Mouse (Mus musculus) limb, embryonic 12.5 days (tissue): ENCODE data around the gene Fmo2. TPM values are rescaled to one million over a fixed set of nuclear protein-coding genes. Genes with fewer than 3 reads are reported as not detected.

Source experiments
- ATAC-seq: fragments of 200-750 bp; cut with Nextera tagmentation; 2 replicates; pipeline ENCODE4 v1.8.0; 2017; ENCODE audit warnings: low read depth, moderate TSS enrichment; ENCODE audit not compliant: insufficient number of reproducible peaks, insufficient read depth, low FRiP score, low TSS enrichment
- H3K27ac ChIP-seq: fragments of 300-500 bp; sonication (generic); 2 replicates; pipeline ENCODE4 v1.5.1; 2016; ENCODE audit warnings: mild to moderate bottlenecking, moderate library complexity
- H3K27me3 ChIP-seq: fragments of 300-500 bp; sonication (generic); 2 replicates; pipeline ENCODE4 v1.6.1; 2016; ENCODE audit warnings: mild to moderate bottlenecking, moderate library complexity
- H3K36me3 ChIP-seq: fragments of 300-500 bp; sonication (generic); 2 replicates; pipeline ENCODE4 v1.6.1; 2016; ENCODE audit warnings: mild to moderate bottlenecking, moderate library complexity
- H3K4me1 ChIP-seq: fragments of 300-500 bp; sonication (generic); replicated peaks from 2 replicates; pipeline ENCODE4 v1.6.1; 2016
- H3K4me2 ChIP-seq: fragments of 300-500 bp; sonication (generic); 2 replicates; pipeline ENCODE4 v1.6.1; 2016; ENCODE audit warnings: mild to moderate bottlenecking, moderate library complexity
- H3K4me3 ChIP-seq: fragments of 300-500 bp; sonication (generic); replicated peaks from 2 replicates; pipeline ENCODE4 v1.5.1; 2016; ENCODE audit warnings: mild to moderate bottlenecking
- H3K9ac ChIP-seq: fragments of 300-500 bp; sonication (generic); replicated peaks from 2 replicates; pipeline ENCODE4 v1.6.1; 2016; ENCODE audit warnings: mild to moderate bottlenecking, moderate library complexity
- H3K9me3 ChIP-seq: fragments of 300-500 bp; sonication (generic); 2 replicates; pipeline ENCODE4 v1.6.1; 2016; ENCODE audit warnings: mild to moderate bottlenecking, moderate library complexity
- WGBS: fragments of 180-500 bp; shearing (Covaris S2); methylation state at CpG from one replicate; pipeline ENCODE4 v1.1.7; 2016; 5-methylcytosine and 5-hydroxymethylcytosine counted together
- polyA plus RNA-seq: library from polyadenylated mRNA; unstranded; fragments of >200 nt; fragmentation: Nextera tagmentation; extraction: Ambion mirVana; gene quantifications from 2 replicates; pipeline ENCODE4 v1.2.1, GENCODE M21; 2016

The Fmo2 gene
- polyA plus RNA-seq, 1 experiment from 2014 or later = 0.05 TPM

GRCm38 (mm10) chr1:162931310-162931875 lies 32.9 kb upstream of the Fmo2 start:
- Histone ChIP-seq H3K4me2 (no peak overlapping the region), H3K36me3 (no peaks in the 10 kb centered on the region), H3K9me3 (no peaks in the 10 kb centered on the region), H3K9ac (no peak overlapping the region), H3K27me3 (no peaks in the 10 kb centered on the region), H3K27ac (no peak overlapping the region), H3K4me1 (no peaks in the 10 kb centered on the region), H3K4me3 (no peak overlapping the region)
- ATAC-seq = no peak
- 85% methylated on average over 4 of the region's 4 CpGs for whole genome bisulfite sequencing

- H3K4me3 ChIP-seq = no peak overlapping the region
- ATAC-seq = no peak
- no peaks in the 10 kb centered on the region for H3K9me3 ChIP-seq
- H3K27ac ChIP-seq = no peak overlapping the region
- no peaks in the 10 kb centered on the region for H3K27me3 ChIP-seq
- H3K4me1 ChIP-seq = no peaks in the 10 kb centered on the region
- no peak overlapping the region for H3K4me2 ChIP-seq
- 75% methylated on average over 2 of the region's 2 CpGs for WGBS
- no peak overlapping the region for H3K9ac ChIP-seq
- no peaks in the 10 kb centered on the region for H3K36me3 ChIP-seq
Measured at GRCm38 (mm10) chr1:162930631-162931030, 32.1 kb upstream of the Fmo2 start.

- H3K9ac ChIP-seq = no peak overlapping the region
- ATAC-seq = no peak
- no peaks in the 10 kb centered on the region for H3K9me3 ChIP-seq
- no peaks in the 10 kb centered on the region for H3K27me3 ChIP-seq
- no peaks in the 10 kb centered on the region for H3K4me1 ChIP-seq
- H3K36me3 ChIP-seq = no peaks in the 10 kb centered on the region
- H3K4me2 ChIP-seq = no peak overlapping the region
- 84% methylated on average over 3 of the region's 3 CpGs for WGBS
- H3K27ac ChIP-seq = no peak overlapping the region
- no peak overlapping the region for H3K4me3 ChIP-seq
Measured at GRCm38 (mm10) chr1:162929146-162929545, 30.6 kb upstream of the Fmo2 start.

GRCm38 (mm10) chr1:162925121-162925520 lies 26.6 kb upstream of the Fmo2 start:
- no peak overlapping the region for H3K4me3 ChIP-seq
- H3K27ac ChIP-seq = no peak overlapping the region
- H3K36me3 ChIP-seq = no peaks in the 10 kb centered on the region
- WGBS = 83% methylated on average over 1 of the region's 1 CpGs
- H3K4me1 ChIP-seq = no peaks in the 10 kb centered on the region
- H3K27me3 ChIP-seq = no peaks in the 10 kb centered on the region
- H3K9me3 ChIP-seq = no peaks in the 10 kb centered on the region
- no peak for ATAC-seq
- no peak overlapping the region for H3K4me2 ChIP-seq
- no peak overlapping the region for H3K9ac ChIP-seq

GRCm38 (mm10) chr1:162916661-162917060 lies 18.1 kb upstream of the Fmo2 start:
- Histone ChIP-seq H3K9me3 (no peaks in the 10 kb centered on the region), H3K9ac (no peak overlapping the region), H3K27me3 (no peaks in the 10 kb centered on the region), H3K4me2 (no peak overlapping the region), H3K36me3 (no peaks in the 10 kb centered on the region), H3K4me1 (no peaks in the 10 kb centered on the region), H3K4me3 (no peak overlapping the region), H3K27ac (no peak overlapping the region)
- WGBS = 79% methylated on average over 8 of the region's 8 CpGs
- ATAC-seq = no peak

GRCm38 (mm10) chr1:162914932-162915556 lies 16.5 kb upstream of the Fmo2 start:
- no peak for ATAC-seq
- WGBS = 87% methylated on average over 4 of the region's 4 CpGs
- Histone ChIP-seq H3K4me2 (no peak overlapping the region), H3K27ac (no peak overlapping the region), H3K9me3 (no peaks in the 10 kb centered on the region), H3K4me1 (no peaks in the 10 kb centered on the region), H3K9ac (no peak overlapping the region), H3K27me3 (no peaks in the 10 kb centered on the region), H3K36me3 (no peaks in the 10 kb centered on the region), H3K4me3 (no peak overlapping the region)

- H3K36me3 ChIP-seq = no peaks in the 10 kb centered on the region
- H3K4me2 ChIP-seq = no peak overlapping the region
- no peaks in the 10 kb centered on the region for H3K27me3 ChIP-seq
- no peak overlapping the region for H3K27ac ChIP-seq
- H3K9ac ChIP-seq = no peak overlapping the region
- H3K4me1 ChIP-seq = no peaks in the 10 kb centered on the region
- no peak for ATAC-seq
- H3K4me3 ChIP-seq = no peak overlapping the region
- no peaks in the 10 kb centered on the region for H3K9me3 ChIP-seq
Measured at GRCm38 (mm10) chr1:162912085-162912484, 13.6 kb upstream of the Fmo2 start.

- WGBS = 46% methylated on average over 4 of the region's 4 CpGs
- ATAC-seq = no peak
- no peak overlapping the region for H3K4me3 ChIP-seq
- H3K9ac ChIP-seq = no peak overlapping the region
- 0 out of 2 replicates have a peak, but pooled peaks cover 6% of the 10 kb centered on the region for H3K4me1 ChIP-seq
- H3K27ac ChIP-seq = no peak overlapping the region
- no peaks in the 10 kb centered on the region for H3K36me3 ChIP-seq
- no peak overlapping the region for H3K4me2 ChIP-seq
- H3K27me3 ChIP-seq = no peaks in the 10 kb centered on the region
- H3K9me3 ChIP-seq = no peaks in the 10 kb centered on the region
Measured at GRCm38 (mm10) chr1:162901879-162902278, 3.4 kb upstream of the Fmo2 start.

GRCm38 (mm10) chr1:162895900-162896299 lies 2.6 kb downstream of the Fmo2 start:
- Histone ChIP-seq H3K4me3 (no peak overlapping the region), H3K27me3 (no peaks in the 10 kb centered on the region), H3K36me3 (no peaks in the 10 kb centered on the region), H3K27ac (no peak overlapping the region), H3K9ac (no peak overlapping the region), H3K4me2 (no peak overlapping the region), H3K4me1 (no peaks in the 10 kb centered on the region), H3K9me3 (no peaks in the 10 kb centered on the region)
- no peak for ATAC-seq
- 39% methylated on average over 6 of the region's 6 CpGs for WGBS

GRCm38 (mm10) chr1:162893014-162893413 lies 5.5 kb downstream of the Fmo2 start:
- H3K27ac ChIP-seq = no peak overlapping the region
- H3K27me3 ChIP-seq = no peaks in the 10 kb centered on the region
- WGBS = 91% methylated on average over 6 of the region's 6 CpGs
- H3K4me2 ChIP-seq = no peak overlapping the region
- H3K36me3 ChIP-seq = no peaks in the 10 kb centered on the region
- H3K9ac ChIP-seq = no peak overlapping the region
- ATAC-seq = no peak
- no peaks in the 10 kb centered on the region for H3K9me3 ChIP-seq
- no peaks in the 10 kb centered on the region for H3K4me1 ChIP-seq
- no peak overlapping the region for H3K4me3 ChIP-seq

GRCm38 (mm10) chr1:162891980-162892451 lies 6.5 kb downstream of the Fmo2 start:
- Histone ChIP-seq H3K27me3 (no peaks in the 10 kb centered on the region), H3K4me3 (no peak overlapping the region), H3K4me2 (no peak overlapping the region), H3K9me3 (no peaks in the 10 kb centered on the region), H3K9ac (no peak overlapping the region), H3K36me3 (no peaks in the 10 kb centered on the region), H3K4me1 (no peaks in the 10 kb centered on the region), H3K27ac (no peak overlapping the region)
- ATAC-seq = no peak
- WGBS = 79% methylated on average over 6 of the region's 6 CpGs

GRCm38 (mm10) chr1:162888646-162889045 lies 9.9 kb downstream of the Fmo2 start:
- no peak overlapping the region for H3K27ac ChIP-seq
- no peaks in the 10 kb centered on the region for H3K4me1 ChIP-seq
- H3K9ac ChIP-seq = no peak overlapping the region
- H3K36me3 ChIP-seq = no peaks in the 10 kb centered on the region
- H3K4me2 ChIP-seq = no peak overlapping the region
- no peak for ATAC-seq
- no peak overlapping the region for H3K4me3 ChIP-seq
- WGBS = 87% methylated on average over 12 of the region's 12 CpGs
- no peaks in the 10 kb centered on the region for H3K27me3 ChIP-seq
- no peaks in the 10 kb centered on the region for H3K9me3 ChIP-seq
